Mouse (Mus musculus): ENCODE measurements around the gene Plxnc1.

DNA sequence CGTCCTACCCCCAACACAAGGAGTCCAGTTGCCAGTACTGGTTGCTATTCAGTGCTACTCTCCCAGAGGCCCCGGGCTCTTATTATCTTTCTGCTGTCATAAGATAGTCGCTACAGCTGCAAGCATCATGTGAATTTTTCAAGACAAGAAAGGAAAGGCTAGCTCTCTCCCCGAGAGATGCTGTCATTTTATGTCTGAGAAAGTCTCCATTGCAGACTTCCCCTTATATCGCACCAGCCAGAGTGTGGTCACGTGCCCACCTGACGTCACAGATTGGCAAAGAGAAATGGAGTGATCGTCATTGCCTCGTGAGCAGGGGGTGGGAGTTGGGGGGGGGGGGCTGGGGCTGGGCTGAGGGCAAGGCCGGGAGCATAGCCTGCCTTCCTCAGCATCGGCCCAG lies 16.6 kb upstream of the Plxnc1 start:
- TF ChIP-seq CTCF (conservative IDR thresholded peaks at IDR 0.05 in 1 of 2, IDR thresholded peaks at IDR 0.05 in 1 of 2; ENCODE audit: low read depth in 2 of 2, low read length in 2 of 2) (no peak), HCFC1 (IDR thresholded peaks at IDR 0.05; ENCODE audit: low read depth, low read length) (no peak)

Data from CH12.LX (cell line).